8 mouse cellular contexts compared by ENCODE assay signal in the genomic region with DNA sequence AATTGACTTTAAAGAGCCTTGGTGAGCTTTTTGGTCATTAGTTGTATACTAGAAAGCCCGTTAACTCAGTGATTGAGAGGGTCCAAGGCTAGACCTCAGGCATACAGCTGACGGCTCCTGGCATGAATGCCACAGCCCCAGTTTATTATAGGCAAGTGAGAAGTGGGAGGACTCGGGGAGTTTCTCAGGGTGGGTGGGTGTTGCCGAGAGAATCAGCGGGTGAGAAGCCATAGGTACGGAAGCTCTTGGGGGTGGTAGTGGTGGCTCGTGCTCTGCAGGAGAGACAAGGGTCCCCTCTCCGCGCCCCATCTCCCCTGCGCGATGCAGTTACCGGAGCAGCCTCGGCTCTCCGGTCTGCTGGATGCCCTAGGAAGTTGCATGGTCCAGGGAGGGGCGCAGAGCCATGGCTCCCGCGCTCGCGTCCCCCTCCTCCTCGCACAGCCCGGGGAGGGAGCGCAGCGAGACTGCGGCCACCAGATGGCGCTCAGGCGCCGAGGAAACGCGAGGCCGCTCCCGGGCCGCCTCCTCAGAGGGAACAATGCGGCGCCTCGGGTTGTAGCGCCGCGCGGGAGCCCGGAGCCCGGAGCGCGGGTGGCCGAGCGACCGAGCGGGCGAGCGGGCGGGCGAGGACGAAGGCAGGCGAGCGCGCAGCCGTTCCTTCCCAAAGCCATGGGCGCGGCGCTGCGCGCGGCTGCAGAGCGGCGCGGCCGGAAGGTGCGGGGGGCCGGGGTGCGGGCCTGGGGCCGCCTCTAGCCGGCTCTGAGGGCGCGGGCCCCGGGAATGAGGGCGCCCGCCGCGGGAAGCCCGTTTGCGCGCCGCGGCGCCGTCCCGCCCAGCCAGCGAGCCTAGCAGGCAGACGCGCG. TPM values are rescaled to one million over a fixed set of nuclear protein-coding genes. Genes with fewer than 3 reads are reported as not detected.
DNase-seq lines count a peak whose midpoint lies in the region; ATAC-seq and TF ChIP-seq lines count a peak whose summit lies in the region.

A gene (plus strand): TSS at position 541 of the 863 bp plus-strand sequence.

- no peaks in the 10 kb centered on the region for H3K4me1 ChIP-seq in MEL (ENCODE audit: control insufficient read depth in 1 of 2, insufficient read depth in 2 of 2, low read length in 2 of 2)
- H3K4me1 ChIP-seq in lung, adult 2 months (ENCODE audit: control insufficient read depth, insufficient read depth, low read length): no peaks in the 10 kb centered on the region

- H3K9ac ChIP-seq in MEL (ENCODE audit: control insufficient read depth, low read depth, low read length, poor library complexity, severe bottlenecking): no peak within 1 kb of the TSS

- H3K79me2 ChIP-seq in MEL (ENCODE audit: control insufficient read depth, insufficient read depth, low read length, poor library complexity): no peaks in the 10 kb centered on the region

- peak in 2 of 3 experiments; percentile 50 to 70; a peak in 4 of 6 replicates for TF ChIP-seq CTCF in MEL (IDR thresholded peaks at IDR 0.05 in 2 of 3, conservative IDR thresholded peaks at IDR 0.05 in 1 of 3; ENCODE audit: control insufficient read depth in 1 of 3, insufficient read depth in 1 of 3, low read depth in 2 of 3, low read length in 3 of 3, poor library complexity in 1 of 3, severe bottlenecking in 1 of 3)
- peak; percentile 97 for TF ChIP-seq CTCF in layer of hippocampus, adult 2 months (conservative IDR thresholded peaks at IDR 0.05)
- peak; percentile 60 for TF ChIP-seq CTCF in lung, adult 2 months (IDR thresholded peaks at IDR 0.05; ENCODE audit: insufficient read depth, low read length)

- DNase-seq in MEL (ENCODE audit: low read depth, low spot score): no peak
- DNase-seq in cerebellum, adult 8-10 months: peak; percentile 85
- peak; percentile 86 to 94 for DNase-seq in layer of hippocampus, adult 2 months (ENCODE audit: low spot score in 2 of 2)
- peak; percentile 81 for DNase-seq in lung, adult 2 months
- DNase-seq in testis, postnatal 14 days (ENCODE audit: low spot score): peak; percentile 78

- no peak for TF ChIP-seq POLR2A in MEL (IDR thresholded peaks at IDR 0.05; ENCODE audit: control insufficient read depth in 1 of 2, insufficient read depth in 1 of 2, low read depth in 1 of 2, low read length in 2 of 2, poor library complexity in 1 of 2)
- no peak for TF ChIP-seq POLR2A in lung, adult 2 months (IDR thresholded peaks at IDR 0.05; ENCODE audit: borderline replicate concordance, extremely low read depth, low read depth, low read length)

- H3K9me3 ChIP-seq in MEL (replicated peaks; ENCODE audit: insufficient read depth, low read length): no peaks in the 10 kb centered on the region

- TF ChIP-seq RAD21 in MEL (IDR thresholded peaks at IDR 0.05; ENCODE audit: low read depth, low read length): peak; percentile 24

- H3K27me3 ChIP-seq in MEL (ENCODE audit: control insufficient read depth in 1 of 2, insufficient read depth in 2 of 2, low read length in 2 of 2): peaks cover 0 to 5% of the 10 kb centered on the region in 2 experiments; a peak in 2 of 4 replicates

- H3K4me3 ChIP-seq in MEL (ENCODE audit: control insufficient read depth in 1 of 2, insufficient read depth in 1 of 2, low read depth in 2 of 2, low read length in 2 of 2): no peak within 1 kb of the TSS
- peak within 1 kb of the TSS; percentile 65 for H3K4me3 ChIP-seq in layer of hippocampus, adult 2 months
- H3K4me3 ChIP-seq in lung, adult 2 months (replicated peaks; ENCODE audit: extremely low read depth, low read depth, low read length): no peak within 1 kb of the TSS

- no peak within 1 kb of the TSS for H3K27ac ChIP-seq in MEL (ENCODE audit: control insufficient read depth, low read depth, low read length)
- H3K27ac ChIP-seq in layer of hippocampus, adult 2 months: peak within 1 kb of the TSS; percentile 86

- no peak for TF ChIP-seq EP300 in MEL (IDR thresholded peaks at IDR 0.05; ENCODE audit: low read depth in 1 of 2, low read length in 2 of 2)

- no peaks in the 10 kb centered on the region for H3K36me3 ChIP-seq in MEL (ENCODE audit: control insufficient read depth in 1 of 2, insufficient read depth in 2 of 2, low read length in 2 of 2)

- ATAC-seq in frontal cortex, adult (ENCODE audit: low TSS enrichment): peak; percentile 58
- peak; percentile 51 to 61; a peak in 2 of 4 replicates for ATAC-seq in hematopoietic stem cell, adult 5-6 weeks (replicated peaks in 1 of 2; ENCODE audit: insufficient read depth in 1 of 2, low FRiP score in 2 of 2, low TSS enrichment in 1 of 2, low read depth in 1 of 2, poor library complexity in 2 of 2, severe bottlenecking in 2 of 2)
- peak; percentile 24 for ATAC-seq in neutrophil, adult 5-6 weeks (ENCODE audit: extremely low read depth, insufficient number of reproducible peaks, low FRiP score, poor library complexity, severe bottlenecking)

- WGBS in lung, adult 2 months: 1% methylated on average over 89 of the region's 90 CpGs

TF ChIP-seq in MEL, 35 proteins besides CTCF, POLR2A, EP300 and RAD21:
- TF ChIP-seq ZC3H11A (IDR thresholded peaks at IDR 0.05; ENCODE audit: low read depth, low read length) (peak; percentile 26), MYC (IDR thresholded peaks at IDR 0.05; ENCODE audit: low read depth, low read length) (no peak), SMC3 (IDR thresholded peaks at IDR 0.05; ENCODE audit: low read depth, low read length) (peak; percentile 58), KAT2A (conservative IDR thresholded peaks at IDR 0.05; ENCODE audit: low read depth, low read length) (no peak)
TF ChIP-seq in MEL: peak in this region for 2.

RNA-seq across cellular contexts. Expression of the gene that starts here (rescaled TPM):
- total RNA-seq in MEL (2012; rRNA removed): not detected in 2 replicates
- not detected for polyA plus RNA-seq in MEL (2012; ENCODE audit: insufficient read depth in 1 of 2, insufficient read length in 2 of 2, low read depth in 1 of 2, low replicate concordance in 2 of 2, missing spikeins in 1 of 2)
- not detected in 2 replicates for total RNA-seq in hematopoietic stem cell, adult 5-6 weeks (2017)
- 10 to 100 TPM; 51.0 to 51.2 TPM for total RNA-seq in layer of hippocampus, adult 2 months (2021)
- polyA plus RNA-seq in lung, adult 2 months (2012; rRNA removed): 0.13 and 0.43 TPM in 2 replicates
- total RNA-seq in neutrophil, adult 5-6 weeks (2017): not detected in 2 replicates

Comparison
In these comparisons a context has a peak if more than half of its experiments do, and no peak if none do; other contexts are left out.
1. RNA of the gene that starts here (total RNA-seq): 51.0 to 51.2 TPM in layer of hippocampus, adult 2 months; not detected in MEL, not detected in hematopoietic stem cell, adult 5-6 weeks and not detected in neutrophil, adult 5-6 weeks; every median in the first group is over 10 times any median in the second.
2. Peak in ATAC-seq in hematopoietic stem cell, adult 5-6 weeks; RNA of the gene not detected or under 1 TPM.
3. Peak in DNase-seq in lung, adult 2 months; RNA of the gene not detected or under 1 TPM.
4. Peak in ATAC-seq in neutrophil, adult 5-6 weeks; RNA of the gene not detected or under 1 TPM.
5. Peak in every context shown above with its lines, with median percentiles within 50 percentile points of each other: CTCF ChIP-seq and ATAC-seq.